Mouse (Mus musculus) WW6 (cell line): Measurements from ENCODE around the gene Hist1h3b.
"Not testable (repeated sequence)": the region's sequence is repeated elsewhere in the genome, so short reads cannot be mapped to it uniquely, and the experiment has no call there.

Source experiments
- DNase-seq: peaks from one replicate; pipeline ENCODE4 v3.0.0-alpha.2; 2013; ENCODE audit warnings: low read depth, low spot score

The Hist1h3b gene

DNA sequence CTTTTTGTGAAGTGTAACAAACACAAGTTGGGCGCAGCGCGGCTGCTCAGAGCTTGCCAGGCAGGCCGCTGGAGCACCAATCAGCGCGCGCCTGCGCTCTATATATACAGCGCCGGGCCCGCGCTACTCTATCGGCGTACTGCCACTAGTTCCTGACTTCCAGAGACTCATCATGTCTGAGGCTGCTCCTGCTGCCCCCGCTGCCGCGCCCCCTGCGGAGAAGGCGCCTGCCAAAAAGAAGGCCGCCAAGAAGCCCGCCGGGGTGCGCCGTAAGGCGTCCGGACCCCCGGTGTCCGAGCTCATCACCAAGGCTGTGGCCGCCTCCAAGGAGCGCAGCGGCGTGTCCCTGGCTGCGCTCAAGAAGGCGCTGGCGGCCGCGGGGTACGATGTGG, 13.4 kb upstream of the Hist1h3b start, which contains the start of gene Hist1h1c:
Hist1h1c (plus strand) TSS at position 132 of the 392 bp plus-strand sequence.
- DNase-seq, result no peak

- no peak for DNase-seq
These were observed 12.8 kb upstream of the Hist1h3b start for GRCm38 (mm10) chr13:23739069-23739921.

GRCm38 (mm10) chr13:23739922-23740252, 12.2 kb upstream of the Hist1h3b start:
- DNase-seq, result no peak

DNA sequence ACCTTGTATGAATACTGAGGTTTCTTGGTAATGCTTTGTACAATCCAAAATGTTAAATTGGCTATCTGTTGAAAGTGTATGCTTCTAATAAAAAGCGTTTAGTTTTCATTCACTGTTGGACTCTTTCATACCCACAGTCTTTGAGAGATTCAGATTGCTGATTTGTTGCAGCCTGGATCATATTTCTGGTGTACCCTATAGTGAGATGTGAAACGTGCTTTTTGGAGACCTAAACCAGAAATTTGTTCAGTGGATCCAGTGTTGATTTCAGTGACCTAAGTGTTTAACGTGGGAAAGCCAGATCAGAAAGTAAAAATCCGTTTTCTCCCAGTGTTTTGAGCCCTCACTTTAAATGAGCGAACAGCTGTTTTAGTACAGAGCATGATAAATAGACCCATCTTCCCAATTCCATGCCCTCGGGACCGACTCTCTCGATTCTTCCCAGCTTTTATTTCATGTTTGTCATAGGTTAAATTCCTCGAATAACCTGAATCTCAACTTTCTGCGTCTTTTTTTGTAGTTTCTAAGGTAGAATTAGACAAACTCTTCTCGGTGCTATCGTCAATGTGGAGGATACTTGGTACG, 11.7 kb upstream of the Hist1h3b start:
- no peak for DNase-seq

DNA sequence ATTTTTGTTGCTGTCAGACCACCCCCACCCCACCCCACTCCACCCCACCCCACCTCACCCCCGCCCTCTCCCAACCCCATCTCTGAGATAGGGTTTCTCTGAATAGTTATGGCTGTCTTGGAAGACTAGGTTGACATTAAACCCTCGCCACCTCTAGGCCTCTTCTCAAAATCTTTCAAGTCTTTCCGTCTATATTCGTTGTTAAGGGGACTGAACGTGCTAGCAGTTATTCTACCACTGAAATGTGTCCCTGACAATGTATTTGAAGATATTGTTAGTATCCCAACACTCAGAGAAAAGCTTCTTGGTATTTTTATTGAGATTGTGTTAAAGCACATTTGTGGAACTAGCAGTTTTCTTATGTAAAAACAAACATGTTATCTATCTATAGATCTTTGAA, 11.2 kb upstream of the Hist1h3b start:
- no peak for DNase-seq

- no peak for DNase-seq
These were observed 10.1 kb upstream of the Hist1h3b start for GRCm38 (mm10) chr13:23742007-23742406.

DNA sequence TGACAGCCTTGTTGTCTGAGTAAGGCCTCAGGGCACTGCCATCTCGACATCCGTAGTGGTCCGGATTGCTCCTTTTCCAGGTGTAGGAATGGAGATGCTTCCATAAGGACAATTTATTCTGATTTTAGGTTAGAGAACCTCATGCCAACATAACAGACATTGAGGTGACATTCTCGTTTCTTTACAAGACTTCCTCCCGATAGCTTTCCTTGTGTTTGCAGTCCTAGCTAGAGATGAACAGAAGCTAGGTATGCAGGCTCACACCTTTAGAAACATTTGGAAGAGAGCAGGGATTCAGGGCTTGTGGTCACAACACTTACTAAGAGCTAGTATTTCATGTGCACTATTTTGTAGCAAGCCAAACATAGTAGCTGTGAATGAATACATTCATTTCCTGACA, 8.9 kb upstream of the Hist1h3b start:
- no peak for DNase-seq

DNA sequence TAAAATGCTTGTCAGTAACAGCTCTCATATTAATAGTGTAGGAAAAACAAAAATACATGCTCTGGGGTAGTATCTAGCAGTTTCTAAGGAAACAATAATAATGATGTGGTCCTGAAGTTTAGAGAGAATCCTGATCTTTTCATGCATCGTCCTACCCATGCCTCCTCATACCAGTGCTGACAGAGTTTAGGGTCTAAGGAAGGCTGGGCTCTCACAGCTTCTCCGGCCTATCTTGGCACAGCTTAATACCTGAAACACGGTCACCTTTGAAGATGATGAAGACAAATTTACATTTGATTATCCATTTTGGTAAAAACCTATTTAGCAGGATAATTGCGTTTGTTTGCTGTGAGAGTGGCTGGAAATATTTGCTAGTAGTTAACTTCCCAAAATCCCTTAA, 8.1 kb upstream of the Hist1h3b start:
- no peak for DNase-seq

GRCm38 (mm10) chr13:23744421-23745380, 7.4 kb upstream of the Hist1h3b start:
- DNase-seq, result no peak

DNA sequence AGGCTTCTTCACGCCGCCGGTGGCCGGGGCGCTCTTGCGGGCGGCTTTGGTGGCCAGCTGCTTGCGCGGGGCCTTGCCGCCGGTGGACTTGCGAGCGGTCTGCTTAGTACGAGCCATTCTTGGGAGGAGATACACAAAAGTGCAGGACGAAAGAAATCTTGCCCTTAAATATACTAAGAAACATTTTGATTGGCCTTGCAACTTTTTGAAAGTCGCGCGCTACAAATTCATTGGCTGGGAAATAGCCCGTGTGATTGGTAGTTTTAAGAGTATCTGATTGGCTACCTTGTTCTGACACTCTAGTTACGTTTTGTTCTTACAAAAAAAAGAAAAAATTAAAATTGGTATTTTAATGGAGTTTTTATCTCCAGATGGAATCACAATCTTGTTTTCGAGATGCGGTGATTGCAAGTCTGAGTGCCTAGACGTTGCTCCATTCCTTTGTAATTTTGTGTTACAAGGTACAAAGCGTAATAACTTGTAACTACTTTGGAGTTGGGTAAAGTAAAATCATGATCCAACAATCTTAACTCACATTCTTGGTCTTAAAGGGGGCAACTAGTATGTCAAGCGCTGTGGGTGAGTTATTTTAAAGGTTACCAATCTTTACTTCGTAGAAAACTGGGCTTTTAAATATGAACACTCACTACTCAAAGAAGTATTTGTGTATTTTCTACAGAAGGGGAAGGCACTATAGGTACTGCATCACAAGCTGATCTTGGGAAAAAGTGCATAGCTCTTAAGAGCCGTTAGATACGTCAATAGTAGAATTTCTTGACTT, 6.5 kb upstream of the Hist1h3b start, which contains the start of gene Hist1h3c:
Hist1h3c (minus strand) TSS at position 222 of the 781 bp plus-strand sequence.
- no peak for DNase-seq

- DNase-seq, result not testable (repeated sequence)
These were observed 5.6 kb upstream of the Hist1h3b start, which contains the start of gene Hist1h2bb for GRCm38 (mm10) chr13:23746201-23747080. Hist1h2bb (plus strand) TSS chr13:23746734.

DNA sequence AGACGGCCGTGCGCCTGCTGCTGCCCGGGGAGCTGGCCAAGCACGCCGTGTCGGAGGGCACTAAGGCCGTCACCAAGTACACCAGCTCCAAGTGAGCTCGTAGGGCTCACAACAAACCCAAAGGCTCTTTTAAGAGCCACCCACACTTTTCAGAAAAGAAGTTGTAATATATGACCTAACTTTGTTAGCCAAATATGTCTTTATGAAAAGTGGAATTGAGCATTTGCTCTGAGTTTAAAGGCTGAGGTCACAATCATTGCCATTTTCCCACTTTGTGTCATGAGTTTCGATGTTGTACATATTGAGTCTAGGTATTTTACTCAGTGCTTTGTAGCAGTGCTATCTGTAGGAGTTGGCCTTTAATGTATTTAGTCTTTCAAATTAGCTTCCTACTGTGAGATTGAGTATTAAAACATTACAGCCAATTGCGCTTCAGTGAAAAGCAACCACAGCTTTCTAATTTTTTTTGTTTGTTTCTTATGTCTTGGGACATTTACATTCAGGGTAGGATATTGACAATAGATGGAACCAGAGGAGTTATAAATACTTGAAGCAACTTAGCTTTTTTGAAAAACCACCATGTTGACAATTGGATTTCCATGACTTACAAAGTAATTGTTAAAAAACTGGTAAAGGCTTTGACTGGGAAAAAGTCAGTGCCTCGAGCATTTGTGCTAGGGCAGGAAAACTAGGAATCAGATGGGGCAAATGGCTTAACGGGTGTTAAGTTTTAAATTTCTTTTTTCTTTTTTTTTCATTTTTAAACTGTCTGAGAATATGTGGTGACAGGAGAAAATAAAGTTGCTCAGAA, 4.8 kb upstream of the Hist1h3b start:
- DNase-seq, result no peak

DNA sequence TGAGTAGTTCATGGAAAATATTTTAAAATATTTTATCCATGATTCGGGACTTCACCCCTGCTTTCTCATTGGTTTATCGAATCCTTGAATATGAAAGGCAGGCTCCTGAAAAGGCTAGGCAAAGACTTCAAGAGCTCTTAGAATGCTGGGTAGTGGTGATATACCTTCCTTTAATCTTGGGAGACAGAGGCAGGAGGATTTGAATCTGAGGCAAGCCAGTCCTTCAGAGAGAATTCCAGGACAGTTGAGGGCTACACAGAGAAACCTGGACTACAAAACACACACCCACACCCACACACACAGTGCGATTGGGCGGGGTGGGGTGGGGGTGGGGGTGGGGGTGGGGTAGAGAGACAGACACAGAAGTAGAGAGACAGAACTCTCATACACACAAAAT, 4.2 kb upstream of the Hist1h3b start:
- DNase-seq, result no peak

- no peak for DNase-seq
These were observed 2.4 kb upstream of the Hist1h3b start for GRCm38 (mm10) chr13:23749563-23750121.

- not testable (repeated sequence) for DNase-seq
These were observed 1.1 kb upstream of the Hist1h3b start, which contains the start of gene Hist1h2ab for GRCm38 (mm10) chr13:23750839-23751477. Hist1h2ab (plus strand) TSS chr13:23751126.

- no peak for DNase-seq
These were observed 550 bp upstream of the Hist1h3b start for GRCm38 (mm10) chr13:23751478-23751956.

GRCm38 (mm10) chr13:23752742-23753172, 690 bp downstream of the Hist1h3b start:
- DNase-seq, result no peak
